Mouse (Mus musculus) lung, embryonic 14.5 days (tissue): ENCODE results near the gene Dpep1. TPM values are rescaled to one million over a fixed set of nuclear protein-coding genes. Genes with fewer than 3 reads are reported as not detected.
A peak's percentile ranks its signal among the peaks of the same experiment; 100 is the strongest.

Experiments
- ATAC-seq: fragments of 200-750 bp; cut with Nextera tagmentation; 2 replicates; pipeline ENCODE4 v1.8.0; 2017; ENCODE audit warnings: mild to moderate bottlenecking, moderate TSS enrichment, moderate library complexity; ENCODE audit not compliant: insufficient read depth
- DNase-seq: peaks from one replicate; pipeline ENCODE4 v3.0.0-alpha.2; 2015
- H3K27ac ChIP-seq: fragments of 300-500 bp; sonication (generic); 2 replicates; pipeline ENCODE4 v1.5.1; 2014; ENCODE audit warnings: low read depth, mild to moderate bottlenecking, moderate library complexity
- H3K27me3 ChIP-seq: fragments of 300-500 bp; sonication (generic); 2 replicates; pipeline ENCODE4 v1.6.1; 2014; ENCODE audit warnings: low read length, control low read depth; ENCODE audit not compliant: insufficient read depth
- H3K36me3 ChIP-seq: fragments of 300-500 bp; sonication (generic); 2 replicates; pipeline ENCODE4 v1.6.1; 2014; ENCODE audit warnings: control low read depth; ENCODE audit not compliant: insufficient read depth
- H3K4me1 ChIP-seq: fragments of 300-500 bp; sonication (generic); 2 replicates; pipeline ENCODE4 v1.6.1; 2014; ENCODE audit warnings: antibody characterized with exemption, control low read depth; ENCODE audit not compliant: insufficient read depth
- H3K4me2 ChIP-seq: fragments of 300-500 bp; sonication (generic); 2 replicates; pipeline ENCODE4 v1.6.1; 2014; ENCODE audit warnings: mild to moderate bottlenecking
- H3K4me3 ChIP-seq: fragments of 300-500 bp; sonication (generic); 2 replicates; pipeline ENCODE4 v1.5.1; 2014; ENCODE audit warnings: low read depth, low read length
- H3K9ac ChIP-seq: fragments of 300-500 bp; sonication (generic); 2 replicates; pipeline ENCODE4 v1.6.1; 2014
- H3K9me3 ChIP-seq: fragments of 300-500 bp; sonication (generic); 2 replicates; pipeline ENCODE4 v1.6.1; 2016; ENCODE audit warnings: low read depth, low read length, control low read depth
- CTCF ChIP-seq: IDR thresholded peaks from 2 replicates; pipeline ENCODE4 v1.5.1; 2016; ENCODE audit warnings: antibody characterized with exemption, low read depth
- WGBS: fragments of 180-500 bp; shearing (Covaris S2); extraction: QIAGEN DNeasy Blood & Tissue Kit; methylation state at CpG from one replicate; pipeline ENCODE4 v1.1.7; 2014; 5-methylcytosine and 5-hydroxymethylcytosine counted together
- polyA plus RNA-seq: library from polyadenylated mRNA; unstranded; fragments of >200 nt; fragmentation: Nextera tagmentation; extraction: Ambion mirVana; gene quantifications from 2 replicates; pipeline ENCODE4 v1.2.1, GENCODE M21; 2014

Dpep1 gene
- polyA plus RNA-seq, 1 experiment from 2014 or later: 1.0 TPM

DNA sequence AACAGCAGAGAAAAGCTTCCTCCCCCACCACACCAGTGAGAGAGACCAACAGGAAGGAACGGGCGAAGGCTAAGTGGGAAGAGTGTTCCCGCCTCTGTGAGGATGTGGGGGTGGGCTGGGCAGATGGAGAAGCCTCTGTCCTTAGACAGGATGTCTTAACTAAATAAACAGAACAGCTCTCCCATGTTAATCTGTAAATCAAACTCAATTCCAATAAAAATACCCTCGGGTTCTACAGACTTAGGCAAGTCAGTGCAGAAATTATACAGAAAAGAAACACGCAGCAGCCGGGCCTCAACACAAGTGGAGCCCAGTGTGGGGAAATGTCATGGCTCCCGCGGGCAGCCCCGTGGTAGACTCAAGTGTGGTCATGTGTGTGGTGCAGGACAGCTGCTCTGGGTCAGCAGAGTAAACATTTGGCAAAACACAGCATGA, 35.3 kb upstream of the Dpep1 start:
- H3K4me1 ChIP-seq: no peaks in the 10 kb centered on the region
- no peaks in the 10 kb centered on the region for H3K36me3 ChIP-seq
- H3K4me2 ChIP-seq: no peak overlapping the region
- TF ChIP-seq CTCF: no peak
- H3K9ac ChIP-seq: no peak overlapping the region
- 32% methylated on average over 9 of the region's 9 CpGs for WGBS
- ATAC-seq: peak; percentile 69; the same call in 1 of the 2 replicates
- H3K4me3 ChIP-seq: no peak overlapping the region
- DNase-seq: peak; percentile 72
- peak overlapping the region; percentile 63; the same call in 1 of the 2 replicates for H3K27ac ChIP-seq
- H3K9me3 ChIP-seq: no peaks in the 10 kb centered on the region
- no peaks in the 10 kb centered on the region for H3K27me3 ChIP-seq

- H3K27ac ChIP-seq: no peak overlapping the region
- H3K9me3 ChIP-seq: no peaks in the 10 kb centered on the region
- peaks cover 8% of the 10 kb centered on the region; the same call in 1 of the 2 replicates for H3K4me1 ChIP-seq
- DNase-seq (peak; percentile 39), ATAC-seq (no peak)
- WGBS: 75% methylated on average over 5 of the region's 5 CpGs
- no peak overlapping the region for H3K4me3 ChIP-seq
- H3K36me3 ChIP-seq: no peaks in the 10 kb centered on the region
- H3K4me2 ChIP-seq: no peak overlapping the region
- H3K9ac ChIP-seq: no peak overlapping the region
- H3K27me3 ChIP-seq: no peaks in the 10 kb centered on the region
- TF ChIP-seq CTCF: peak; percentile 61
Observed at GRCm38 (mm10) chr8:123155177-123155576, 30.9 kb upstream of the Dpep1 start.

DNA sequence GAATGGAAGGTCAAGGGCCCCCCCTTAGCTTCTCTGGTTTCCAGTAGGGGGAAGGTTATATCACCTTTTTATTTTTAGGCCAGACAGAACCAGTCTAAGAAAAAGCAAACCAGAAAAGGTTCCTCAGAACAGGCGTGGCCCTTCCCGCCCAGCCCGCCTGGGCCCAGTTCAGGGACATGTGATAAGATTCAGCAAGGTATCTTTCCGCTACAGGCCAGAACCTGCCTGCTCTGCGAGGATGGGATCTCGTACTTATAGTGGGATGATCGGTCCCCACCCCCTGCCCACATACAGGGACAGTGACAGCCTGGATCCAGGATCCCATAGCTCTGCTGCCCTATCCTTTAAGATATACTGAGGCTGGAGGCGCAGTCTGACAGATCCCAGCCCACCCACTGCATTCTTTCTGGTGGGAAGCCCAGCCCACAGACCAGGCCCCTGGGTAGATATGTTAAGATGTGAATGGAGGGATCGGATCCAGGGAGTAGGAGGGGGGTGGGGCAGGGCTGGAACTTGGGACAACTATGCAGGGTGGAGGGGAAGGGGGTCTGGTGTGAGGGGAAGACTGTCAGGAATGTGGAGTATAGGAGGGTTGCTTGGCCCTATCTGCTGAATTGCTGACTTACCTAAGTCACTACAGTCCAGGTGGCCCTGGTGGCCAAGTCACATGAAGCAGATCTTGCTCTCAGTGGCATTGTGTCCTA, 29.8 kb upstream of the Dpep1 start:
- Histone ChIP-seq H3K27ac (no peak overlapping the region), H3K4me3 (no peak overlapping the region), H3K36me3 (no peaks in the 10 kb centered on the region), H3K4me2 (no peak overlapping the region), H3K27me3 (no peaks in the 10 kb centered on the region), H3K9ac (no peak overlapping the region), H3K4me1 (peaks cover 8% of the 10 kb centered on the region; the same call in 1 of the 2 replicates), H3K9me3 (no peaks in the 10 kb centered on the region)
- WGBS: 63% methylated on average over 9 of the region's 9 CpGs
- TF ChIP-seq CTCF: no peak
- ATAC-seq (peak; percentile 32; the same call in 1 of the 2 replicates), DNase-seq (no peak)

- no peaks in the 10 kb centered on the region for H3K27me3 ChIP-seq
- ATAC-seq: peak; percentile 72
- WGBS: 26% methylated on average over 13 of the region's 13 CpGs
- TF ChIP-seq CTCF: peak; percentile 38
- H3K9ac ChIP-seq: peak within 1 kb of the TSS; percentile 19
- peak within 1 kb of the TSS; percentile 17 for H3K4me3 ChIP-seq
- H3K27ac ChIP-seq: peak within 1 kb of the TSS; percentile 50
- H3K4me1 ChIP-seq: peaks cover 8% of the 10 kb centered on the region; the same call in 1 of the 2 replicates
- H3K4me2 ChIP-seq: peak within 1 kb of the TSS; percentile 38
- DNase-seq: peak; percentile 64
- no peaks in the 10 kb centered on the region for H3K9me3 ChIP-seq
- H3K36me3 ChIP-seq: no peaks in the 10 kb centered on the region
Observed at GRCm38 (mm10) chr8:123157888-123158465, 28.1 kb upstream of the Dpep1 start, which contains the start of gene Sult5a1. TSS of gene Sult5a1 (minus strand) at chr8:123158315.

DNA sequence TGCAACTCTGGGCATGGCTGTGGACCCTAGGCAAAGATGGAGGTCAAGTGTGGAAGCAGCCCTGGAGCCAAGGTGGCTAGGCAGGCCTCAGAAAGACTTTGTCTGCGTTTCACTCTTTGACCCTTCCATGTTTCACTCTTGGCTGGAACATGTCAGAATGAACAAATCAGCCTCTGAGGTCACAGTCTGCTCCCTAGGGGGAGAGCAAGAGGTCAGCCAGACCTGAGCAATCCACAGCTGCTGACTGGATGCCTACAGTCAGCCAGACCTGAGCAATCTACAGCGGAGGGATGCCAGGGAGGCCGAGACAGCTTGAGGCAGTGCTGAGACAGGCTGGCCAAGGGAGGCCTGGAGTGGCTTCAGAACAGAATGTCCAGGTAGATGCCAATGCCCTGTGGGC, 4.7 kb upstream of the Dpep1 start:
- DNase-seq: no peak

GRCm38 (mm10) chr8:123188006-123188405, 2.0 kb downstream of the Dpep1 start:
- Histone ChIP-seq H3K27me3 (no peaks in the 10 kb centered on the region), H3K36me3 (no peaks in the 10 kb centered on the region), H3K9ac (no peak overlapping the region), H3K4me1 (peaks cover 9% of the 10 kb centered on the region; the same call in 1 of the 2 replicates), H3K27ac (no peak overlapping the region), H3K4me3 (no peak overlapping the region), H3K9me3 (no peaks in the 10 kb centered on the region), H3K4me2 (no peak overlapping the region)
- DNase-seq: no peak
- ATAC-seq: no peak
- 72% methylated on average over 2 of the region's 2 CpGs for WGBS
- no peak for TF ChIP-seq CTCF

More for the DNA sequence above, 4.7 kb upstream of the Dpep1 start:
- no peak for ATAC-seq
- Histone ChIP-seq H3K4me3 (no peak overlapping the region), H3K4me1 (peaks cover 9% of the 10 kb centered on the region; the same call in 1 of the 2 replicates), H3K27me3 (no peaks in the 10 kb centered on the region), H3K4me2 (no peak overlapping the region), H3K9ac (no peak overlapping the region), H3K36me3 (no peaks in the 10 kb centered on the region), H3K27ac (no peak overlapping the region), H3K9me3 (peaks cover 7% of the 10 kb centered on the region; the same call in 1 of the 2 replicates)
- TF ChIP-seq CTCF: no peak
- WGBS: 50% methylated on average over 3 of the region's 3 CpGs

- no peak overlapping the region for H3K9ac ChIP-seq
- DNase-seq (peak; percentile 9), ATAC-seq (no peak)
- H3K9me3 ChIP-seq: no peaks in the 10 kb centered on the region
- TF ChIP-seq CTCF: no peak
- H3K4me1 ChIP-seq: peaks cover 9% of the 10 kb centered on the region; the same call in 1 of the 2 replicates
- no peak overlapping the region for H3K4me2 ChIP-seq
- WGBS: 67% methylated on average over 7 of the region's 7 CpGs
- H3K4me3 ChIP-seq: no peak overlapping the region
- H3K27ac ChIP-seq: no peak overlapping the region
- H3K27me3 ChIP-seq: no peaks in the 10 kb centered on the region
- no peaks in the 10 kb centered on the region for H3K36me3 ChIP-seq
Observed at GRCm38 (mm10) chr8:123188841-123189240, 2.8 kb downstream of the Dpep1 start.
